Mouse (Mus musculus): ENCODE measurements around the gene Gm8720.
"Not testable (repeated sequence)": the region's sequence is repeated elsewhere in the genome, so short reads cannot be mapped to it uniquely, and the experiment has no call there.

The Gm8720 gene

DNA sequence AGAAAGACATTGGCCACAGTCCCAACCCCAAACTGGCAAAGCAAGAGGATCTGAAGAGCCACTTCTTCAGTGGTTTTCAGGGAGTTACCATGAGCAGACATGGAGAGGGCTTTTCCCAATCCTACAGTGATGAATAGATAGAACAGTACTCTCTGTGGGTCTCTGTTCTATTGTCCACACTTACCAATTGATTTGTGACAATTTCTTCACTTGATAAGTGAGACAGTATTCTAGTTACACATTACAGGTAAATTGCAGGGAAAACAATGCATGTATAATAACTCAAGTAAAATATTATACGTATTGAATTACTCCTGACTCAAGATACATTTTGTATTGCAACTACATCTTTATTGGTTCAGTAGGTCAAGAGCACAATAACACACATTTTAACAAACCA, at the start of gene Gm8720:
Gm8720 (minus strand) TSS at position 101 of the 400 bp plus-strand sequence.
- DNase-seq (ENCODE audit: inconsistent age in 2 of 2, low spot score in 1 of 2): not testable (repeated sequence)

- not testable (repeated sequence) for DNase-seq (ENCODE audit: inconsistent age in 2 of 2, low spot score in 1 of 2)
These were observed 12.0 kb downstream of the Gm8720 start, which contains the start of gene Vmn1r163 for GRCm38 (mm10) chr7:23055240-23055639. TSS of gene Vmn1r163 (plus strand) at chr7:23055540.

DNA sequence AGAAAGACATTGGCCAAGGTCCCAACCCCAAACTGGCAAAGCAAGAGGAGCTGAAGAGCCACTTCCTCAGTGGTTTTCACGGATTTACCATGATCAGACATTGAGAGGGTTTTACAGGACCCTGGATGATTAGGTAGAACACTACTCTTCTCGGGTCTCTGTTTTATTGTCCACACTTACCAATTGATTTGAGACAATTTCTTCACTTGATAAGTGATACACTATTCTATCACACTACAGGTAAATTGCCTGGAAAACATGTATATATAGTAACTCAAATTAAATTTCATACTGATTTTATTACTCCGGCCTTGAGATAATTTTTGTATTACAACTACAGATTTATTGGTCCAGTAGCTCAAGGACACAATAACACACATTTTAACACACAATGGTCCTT, 47.4 kb downstream of the Gm8720 start, which contains the start of gene Gm4216:
Gm4216 (minus strand) TSS at position 101 of the 400 bp plus-strand sequence.
- DNase-seq (ENCODE audit: inconsistent age in 2 of 2, low spot score in 1 of 2): not testable (repeated sequence)
